Mouse (Mus musculus) 416B (cell line): ENCODE measurements at regions not wholly inside any gene's neighbourhood (a gene's known extent, or its start where the extent isn't known, plus 50 kb on each side); places are given as distances from the start of the nearest gene placed in this dataset.

Source experiments
- DNase-seq: peaks from one replicate; pipeline ENCODE4 v3.0.0; 2011; ENCODE audit warnings: low read depth

DNA sequence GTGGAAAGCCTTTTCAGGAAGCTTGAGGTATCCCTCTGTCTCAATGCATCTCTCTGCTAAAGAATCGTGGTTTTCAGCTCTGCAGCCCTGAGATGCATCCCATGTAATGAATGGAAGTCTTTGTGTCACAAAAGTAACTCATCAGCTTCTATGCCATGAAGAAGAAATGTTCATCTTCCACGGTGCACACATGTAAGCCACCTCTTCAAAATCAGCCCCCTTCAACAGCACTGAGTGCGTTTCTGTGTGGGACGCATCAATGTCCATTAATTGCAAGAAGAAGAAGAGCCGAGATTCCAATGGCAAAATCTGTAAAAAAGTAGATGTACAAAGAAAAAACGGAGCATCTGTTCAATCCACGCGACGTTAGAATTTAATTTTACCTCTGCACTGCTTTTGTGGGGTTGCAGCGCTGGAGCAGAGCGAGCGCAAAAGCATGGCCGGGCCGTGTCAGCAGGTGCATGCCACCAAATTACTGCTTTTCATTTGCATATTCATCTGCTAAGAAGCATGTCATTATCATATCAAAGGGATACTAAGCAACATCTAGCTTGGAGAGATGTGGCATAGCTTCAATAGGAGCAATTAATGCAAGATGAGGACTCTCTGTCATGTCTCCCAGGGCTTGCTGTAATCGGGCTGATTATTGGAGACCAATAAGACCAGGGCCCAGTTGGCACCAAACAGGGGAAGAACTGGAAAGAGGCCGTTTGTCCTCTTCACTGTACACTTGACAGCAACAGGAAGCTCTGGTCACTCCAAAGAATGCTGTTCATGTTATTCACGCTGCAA is 185.0 kb upstream of the Sox2 start:
- no peak for DNase-seq

- no peak for DNase-seq
Observed at GRCm38 (mm10) chr3:34458766-34459165, 191.4 kb upstream of the Sox2 start.

DNA sequence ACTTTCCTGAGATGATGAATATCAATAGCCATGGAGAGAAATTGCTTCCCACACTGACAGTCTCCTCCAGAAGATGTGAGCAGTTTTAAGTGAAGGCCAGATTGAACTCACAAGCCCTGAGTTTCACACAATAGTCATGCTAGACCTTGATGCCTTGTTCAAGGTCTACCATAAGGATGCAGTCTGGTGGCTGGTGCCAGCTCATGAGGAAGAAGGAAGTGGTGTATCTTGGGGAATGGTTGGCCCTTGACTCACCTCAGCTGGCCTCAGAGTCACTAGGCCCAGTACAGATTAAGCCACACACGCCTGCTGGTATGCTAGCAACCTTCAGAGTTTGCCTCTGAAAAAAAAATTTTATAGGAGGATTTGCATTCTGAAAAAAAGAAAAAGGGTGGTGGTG is 192.4 kb upstream of the Sox2 start:
- no peak for DNase-seq

DNA sequence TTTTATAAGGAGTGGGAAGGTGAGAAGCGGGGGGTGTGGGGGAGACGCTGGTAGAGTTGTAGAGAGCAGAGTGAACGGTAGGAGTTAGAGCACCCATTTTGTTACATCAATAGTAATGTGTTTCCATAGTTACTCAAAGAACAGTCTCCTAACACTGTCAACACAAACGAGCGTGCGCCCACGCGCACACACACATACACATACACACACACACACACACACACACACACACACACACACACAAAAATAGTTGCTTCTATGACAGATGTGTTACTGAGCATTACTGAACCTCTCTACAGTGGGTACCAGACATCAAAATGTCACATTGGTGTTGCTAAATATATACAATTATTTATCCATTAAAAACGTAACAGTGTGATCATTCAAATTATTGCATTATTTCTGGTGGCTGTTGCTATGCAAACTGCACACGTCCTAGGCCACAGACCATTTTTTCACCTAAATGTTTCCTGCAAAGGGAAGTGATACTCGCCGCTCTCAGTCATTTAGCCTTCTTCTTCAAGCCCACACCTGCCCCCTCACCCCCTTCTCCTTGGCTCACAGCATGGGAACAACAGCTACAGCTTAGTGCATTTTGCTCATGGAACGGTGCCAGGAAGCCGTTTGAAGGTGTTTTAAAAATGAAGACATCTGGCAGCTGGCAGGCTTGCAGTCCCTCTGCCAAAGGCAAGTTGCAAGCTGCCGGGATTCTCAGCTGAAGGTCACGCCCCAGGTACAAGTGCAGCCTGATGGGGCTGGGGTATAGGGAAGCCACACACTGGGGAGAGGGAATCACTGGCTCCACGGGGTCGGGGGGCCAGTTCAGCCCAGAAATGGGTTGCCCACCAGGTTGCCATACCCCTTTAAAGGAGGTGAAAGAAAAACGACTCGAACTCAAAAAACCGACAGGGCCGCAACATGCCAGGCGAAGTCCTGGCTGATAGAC is 193.4 kb upstream of the Sox2 start:
- DNase-seq = no peak

GRCm38 (mm10) chr3:34454026-34454624 is 196.1 kb upstream of the Sox2 start:
- no peak for DNase-seq

DNA sequence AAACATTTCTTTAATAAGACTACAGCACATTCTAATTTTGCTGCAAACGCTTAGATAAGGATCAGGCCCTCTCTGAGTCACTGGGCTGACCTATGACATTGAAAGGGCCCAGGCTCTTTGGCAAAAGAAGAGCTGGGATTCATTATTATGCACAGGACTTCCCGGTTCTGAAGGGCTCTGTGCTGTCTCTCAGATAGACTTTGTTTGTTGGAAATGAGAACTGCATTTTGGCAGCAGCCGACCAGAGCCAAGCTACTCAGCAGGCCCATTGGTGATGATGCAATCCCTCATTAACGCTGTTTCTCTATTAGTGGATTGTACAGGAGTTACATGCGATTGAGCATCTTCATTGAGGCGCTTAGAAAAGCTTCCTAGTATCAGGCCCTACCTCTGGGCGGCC is 204.9 kb upstream of the Sox2 start:
- DNase-seq = no peak

DNA sequence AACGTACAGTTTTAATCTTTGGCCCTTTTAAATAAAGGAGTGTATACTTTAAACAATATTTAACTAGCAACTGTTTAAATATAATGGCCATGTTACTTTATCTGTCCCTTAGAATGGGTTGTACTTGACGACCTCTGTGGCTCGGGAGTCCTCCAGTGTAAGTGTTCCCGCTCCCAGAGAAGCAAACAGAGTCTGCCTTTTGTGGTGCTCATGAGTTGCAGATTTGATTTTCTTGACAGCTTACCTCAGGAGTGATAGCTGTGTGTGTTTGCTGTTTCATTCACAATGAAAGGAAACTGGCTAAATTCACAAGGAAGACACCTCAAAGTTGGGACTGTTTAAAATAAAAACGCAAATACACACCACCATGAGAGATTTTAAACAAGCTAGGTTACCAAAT is 205.4 kb upstream of the Sox2 start:
- no peak for DNase-seq

DNA sequence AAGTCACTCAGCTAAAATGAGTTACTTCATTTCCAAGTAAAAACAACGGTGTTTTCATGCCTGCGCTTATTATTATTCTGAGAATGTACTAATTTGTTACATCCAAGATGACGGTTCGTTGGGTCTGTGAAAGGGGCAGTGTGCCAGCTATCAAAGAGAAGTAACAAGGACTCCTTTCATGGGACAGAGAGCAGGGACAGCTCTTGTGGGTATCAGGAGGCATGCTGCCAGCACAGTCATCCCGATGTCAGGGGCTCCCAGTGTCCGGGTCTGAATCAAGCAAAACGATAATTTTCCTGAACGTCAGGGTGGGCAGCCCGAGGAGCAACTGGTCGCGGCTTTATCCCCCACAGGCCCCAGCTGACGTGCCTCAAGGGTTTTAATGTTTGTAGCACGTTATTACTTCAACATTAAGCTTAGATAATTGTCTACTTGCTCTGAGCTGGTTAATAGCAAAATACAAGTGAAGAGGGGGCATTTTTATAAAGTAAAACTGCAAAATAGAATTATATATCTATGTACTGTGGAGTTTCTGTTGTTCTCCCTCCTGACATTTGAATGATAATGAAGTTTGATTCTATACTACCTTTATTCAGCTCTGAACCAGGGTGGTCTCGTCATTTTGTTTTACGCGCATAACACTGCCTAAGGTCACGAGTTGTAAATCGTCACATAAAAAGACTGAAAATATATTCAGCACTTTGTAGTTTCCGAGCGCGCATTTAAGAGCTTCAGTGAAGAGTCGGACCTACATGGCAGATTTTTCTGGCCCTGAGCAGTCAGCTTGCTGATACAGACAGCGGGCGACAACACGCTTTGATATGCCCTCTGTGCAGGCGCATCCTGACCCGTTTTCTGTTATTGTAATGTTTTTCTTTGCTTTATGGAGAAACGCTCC is 206.2 kb upstream of the Sox2 start:
- DNase-seq = no peak

GRCm38 (mm10) chr3:34443307-34443706 is 206.9 kb upstream of the Sox2 start:
- DNase-seq = no peak

DNA sequence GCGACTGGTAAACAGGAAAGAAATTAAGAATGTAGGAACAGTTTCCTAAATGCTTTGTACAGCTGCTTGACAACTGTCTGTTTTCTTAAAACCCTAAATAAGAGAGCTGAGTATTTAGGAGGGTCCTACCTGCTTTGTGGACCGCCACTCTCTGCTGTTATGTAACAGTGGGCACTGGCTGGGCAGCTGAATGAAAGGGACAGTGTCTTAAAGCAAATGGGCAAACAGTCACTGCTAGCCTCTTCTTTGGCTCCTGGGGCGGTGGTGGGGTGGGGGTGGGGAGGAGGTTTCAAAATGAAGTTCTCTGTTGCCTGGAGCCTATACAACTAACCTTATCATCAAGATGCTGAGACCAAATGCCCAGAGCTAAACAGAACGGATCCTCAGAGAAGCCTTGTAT is 208.4 kb upstream of the Sox2 start:
- no peak for DNase-seq

- DNase-seq = no peak
Observed at GRCm38 (mm10) chr3:34441266-34441665, 208.9 kb upstream of the Sox2 start.

DNA sequence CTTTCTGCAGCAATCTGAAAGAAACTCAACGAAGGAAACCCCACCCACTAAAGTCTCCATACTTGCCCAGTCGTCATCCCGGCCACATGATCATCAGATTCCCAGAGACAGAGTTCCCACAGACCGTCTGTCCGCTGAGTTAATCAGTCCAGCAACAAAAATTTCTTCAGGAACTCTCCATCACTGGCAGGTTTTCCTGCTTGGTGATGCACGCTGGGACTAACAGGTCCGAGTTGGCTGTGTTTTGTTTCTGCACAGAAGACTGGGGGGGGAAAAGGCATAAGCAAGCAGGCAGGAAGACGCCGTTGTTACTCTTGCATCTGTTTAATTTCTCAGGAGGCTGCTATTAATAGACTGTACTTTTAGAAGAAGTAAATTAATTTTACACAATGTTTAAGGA is 215.3 kb upstream of the Sox2 start:
- no peak for DNase-seq

GRCm38 (mm10) chr3:34427967-34428366 is 222.2 kb upstream of the Sox2 start:
- DNase-seq = no peak

DNA sequence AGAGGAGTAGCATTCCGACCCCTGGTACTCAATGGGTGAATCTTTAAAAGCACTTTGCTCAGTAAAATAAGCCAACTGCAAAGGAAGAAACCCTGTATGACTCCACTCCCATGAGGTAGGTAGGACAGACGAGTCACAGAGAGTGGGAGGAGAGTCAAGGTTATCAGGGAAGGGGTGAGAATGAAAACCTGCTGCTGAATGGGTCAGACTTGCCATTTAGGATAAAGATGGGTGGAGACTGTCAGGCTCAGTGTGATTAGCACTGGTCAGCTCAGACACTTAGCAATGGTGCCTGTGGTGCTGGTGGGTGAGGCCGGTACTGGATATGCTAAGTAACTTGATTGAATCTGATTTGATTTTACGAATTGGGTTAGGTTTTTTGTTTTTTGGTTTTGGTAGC is 222.7 kb upstream of the Sox2 start:
- DNase-seq = no peak

DNA sequence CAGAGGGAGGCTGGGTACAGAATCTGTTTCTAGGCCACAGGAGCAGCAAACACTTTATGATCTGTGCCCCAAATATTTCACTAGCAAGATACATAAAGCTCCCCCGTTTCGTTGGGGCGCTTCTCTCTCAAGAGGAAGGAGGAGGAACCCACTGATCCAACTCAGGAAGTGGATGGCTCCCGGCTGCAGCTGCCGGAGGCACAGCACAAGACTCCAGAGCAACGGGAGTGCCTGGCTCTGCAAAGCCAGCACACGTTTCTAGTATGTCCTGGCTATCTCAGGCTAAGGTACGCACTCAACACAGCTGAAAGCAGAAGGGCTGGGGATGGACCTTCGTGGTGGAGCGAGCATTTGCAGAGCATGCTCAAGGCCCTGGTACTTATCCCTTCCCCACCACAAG is 223.2 kb upstream of the Sox2 start:
- DNase-seq = no peak

DNA sequence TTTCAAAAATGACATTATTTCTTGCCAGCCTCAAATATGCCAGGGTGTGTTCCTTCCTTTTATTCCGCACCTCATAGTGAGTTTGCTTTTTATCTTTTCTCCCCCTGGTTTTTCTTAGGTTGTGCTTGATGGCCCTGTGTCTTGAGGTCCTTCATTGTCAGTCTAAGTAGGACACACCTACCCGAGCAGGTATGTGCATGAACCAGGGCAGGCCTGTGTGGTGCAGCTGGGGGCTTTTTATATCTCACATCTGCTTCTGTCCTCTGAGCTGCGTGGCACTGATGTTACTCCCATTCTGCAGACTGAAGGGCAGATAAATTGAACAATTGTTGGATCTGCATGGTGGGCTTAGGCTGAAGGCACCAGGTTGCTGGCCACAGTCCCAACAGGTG is 238.3 kb upstream of the Sox2 start:
- DNase-seq = no peak

DNA sequence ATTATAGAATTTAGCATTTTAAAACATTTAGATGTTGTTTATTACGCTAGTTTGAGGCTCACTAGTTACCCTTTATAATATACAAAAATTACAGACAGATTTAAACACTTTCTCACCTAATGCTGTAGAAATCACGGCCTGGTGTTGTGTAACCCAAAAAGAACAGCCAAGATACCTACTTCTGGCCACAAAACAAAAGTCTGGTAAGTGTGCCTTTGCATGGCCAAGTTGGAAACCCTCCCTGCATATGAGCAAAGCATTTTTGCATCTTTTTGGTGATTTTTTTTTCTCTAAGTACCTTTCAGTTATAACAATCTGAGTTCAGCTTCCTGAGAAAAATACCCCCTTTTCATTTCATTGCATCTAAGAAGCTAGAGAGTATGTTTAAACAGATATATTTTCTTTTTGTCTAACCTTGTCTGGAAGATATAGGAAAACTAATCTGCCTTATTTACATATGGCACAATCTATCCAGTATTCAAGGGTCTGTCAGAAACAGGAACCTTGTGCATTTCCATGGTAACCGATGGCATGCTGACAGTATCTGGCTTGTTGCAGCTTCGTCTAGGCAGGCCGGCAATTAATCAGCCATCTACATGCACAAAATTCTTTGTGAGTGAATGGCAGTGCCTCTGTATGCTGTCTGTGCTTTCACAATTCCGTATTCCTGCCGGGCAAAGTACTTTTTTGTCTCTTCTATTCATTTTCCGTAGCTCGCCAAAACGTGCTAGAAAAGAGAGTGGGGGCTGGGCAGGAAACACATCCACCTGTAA is 238.9 kb upstream of the Sox2 start:
- DNase-seq = no peak

GRCm38 (mm10) chr3:34403586-34403985 is 246.6 kb upstream of the Sox2 start:
- DNase-seq = no peak

DNA sequence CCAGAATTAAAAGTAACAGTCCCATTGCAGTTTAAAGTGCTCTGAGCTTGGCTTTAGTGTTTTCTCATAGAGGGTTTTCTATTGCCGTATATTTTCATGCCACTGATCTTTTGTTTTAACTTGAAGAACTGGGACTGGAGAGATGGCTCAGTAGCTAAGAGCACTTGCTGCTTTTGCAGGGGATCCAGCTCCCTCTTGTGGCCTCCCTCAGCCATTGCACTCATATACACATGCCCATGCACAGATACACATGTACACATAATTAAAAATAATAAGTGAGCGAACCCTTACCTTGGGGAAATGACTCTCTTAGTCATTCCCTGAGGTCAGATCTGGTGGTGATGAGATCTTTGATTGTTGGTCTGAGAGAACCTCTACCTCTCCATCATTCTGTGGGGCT is 258.9 kb upstream of the Sox2 start:
- peak; percentile 1 for DNase-seq

GRCm38 (mm10) chr3:34384965-34385505 is 265.2 kb upstream of the Sox2 start:
- no peak for DNase-seq

- no peak for DNase-seq
Observed at GRCm38 (mm10) chr3:34377913-34378312, 272.3 kb upstream of the Sox2 start.
